Mouse (Mus musculus) gastrocnemius, postnatal 25 days (tissue): ENCODE measurements at regions not wholly inside any gene's neighbourhood (a gene's known extent, or its start where the extent isn't known, plus 50 kb on each side); places are given as distances from the start of the nearest gene placed in this dataset.

ENCODE experiments used
- DNase-seq: peaks from one replicate; pipeline ENCODE4 v3.0.0; 2022

- no peak for DNase-seq
Observed at GRCm38 (mm10) chr17:52195804-52196203, 362.7 kb upstream of the Satb1 start.

GRCm38 (mm10) chr17:52191064-52191682 lies 358.1 kb upstream of the Satb1 start:
- DNase-seq = no peak

GRCm38 (mm10) chr17:52182706-52183105 lies 349.6 kb upstream of the Satb1 start:
- DNase-seq = no peak

GRCm38 (mm10) chr17:52177996-52178395 lies 344.9 kb upstream of the Satb1 start:
- no peak for DNase-seq

GRCm38 (mm10) chr17:52168076-52168838 lies 335.2 kb upstream of the Satb1 start:
- DNase-seq = no peak

GRCm38 (mm10) chr17:52167658-52168057 lies 334.6 kb upstream of the Satb1 start:
- DNase-seq = no peak

GRCm38 (mm10) chr17:52165891-52166485 lies 332.9 kb upstream of the Satb1 start:
- DNase-seq = no peak

GRCm38 (mm10) chr17:52162559-52163397 lies 329.7 kb upstream of the Satb1 start:
- no peak for DNase-seq

GRCm38 (mm10) chr17:52150496-52150895 lies 317.4 kb upstream of the Satb1 start:
- DNase-seq = no peak

GRCm38 (mm10) chr17:52149834-52150233 lies 316.7 kb upstream of the Satb1 start:
- DNase-seq = no peak

GRCm38 (mm10) chr17:52149068-52149467 lies 316.0 kb upstream of the Satb1 start:
- no peak for DNase-seq

GRCm38 (mm10) chr17:52103891-52104290 lies 270.8 kb upstream of the Satb1 start:
- DNase-seq = no peak

- DNase-seq = no peak
Observed at GRCm38 (mm10) chr17:52085834-52086233, 252.7 kb upstream of the Satb1 start.

- DNase-seq = no peak
Observed at GRCm38 (mm10) chr17:52084455-52084854, 251.4 kb upstream of the Satb1 start.

GRCm38 (mm10) chr17:52079316-52079715 lies 246.2 kb upstream of the Satb1 start:
- DNase-seq = no peak

GRCm38 (mm10) chr17:52078496-52078895 lies 245.4 kb upstream of the Satb1 start:
- no peak for DNase-seq

GRCm38 (mm10) chr17:52077951-52078350 lies 244.9 kb upstream of the Satb1 start:
- DNase-seq = no peak

- no peak for DNase-seq
Observed at GRCm38 (mm10) chr17:52076746-52077145, 243.7 kb upstream of the Satb1 start.

GRCm38 (mm10) chr17:52067721-52068120 lies 234.6 kb upstream of the Satb1 start:
- DNase-seq = no peak

GRCm38 (mm10) chr17:52064618-52065017 lies 231.5 kb upstream of the Satb1 start:
- no peak for DNase-seq

GRCm38 (mm10) chr17:52063121-52063520 lies 230.0 kb upstream of the Satb1 start:
- no peak for DNase-seq

GRCm38 (mm10) chr17:52062096-52062665 lies 229.1 kb upstream of the Satb1 start:
- DNase-seq = no peak
